Mouse (Mus musculus): ENCODE measurements around the gene Stk10. TPM values are rescaled to one million over a fixed set of nuclear protein-coding genes. Genes with fewer than 3 reads are reported as not detected.

Gene Stk10
- polyA plus RNA-seq, 1 experiment: 82.8 TPM

- WGBS: 86% methylated on average over 12 of the region's 12 CpGs
- Histone ChIP-seq H3K4me1 (ENCODE audit: control insufficient read depth, insufficient read depth, insufficient read length) (peaks cover 8% of the 10 kb centered on the region; the same call in 1 of the 2 replicates), H3K27ac (ENCODE audit: insufficient read depth, low read length) (no peak overlapping the region), H3K36me3 (ENCODE audit: control insufficient read depth, insufficient read depth, low read length) (peaks cover 65% of the 10 kb centered on the region), H3K27me3 (ENCODE audit: control insufficient read depth, insufficient read depth, low read length) (no peaks in the 10 kb centered on the region), H3K4me3 (ENCODE audit: extremely low read depth, insufficient read depth, insufficient read length) (no peak overlapping the region)
- peak in 1 of 2 experiments; percentile 49 for DNase-seq (ENCODE audit: low read depth in 1 of 2, low spot score in 2 of 2)
- peak; percentile 37; the same call in 1 of the 2 replicates for TF ChIP-seq CTCF (IDR thresholded peaks at IDR 0.05; ENCODE audit: extremely low read depth, insufficient read depth, insufficient read length, insufficient replicate concordance)
- TF ChIP-seq POLR2A (IDR thresholded peaks at IDR 0.05; ENCODE audit: low read depth, low read length): no peak
Measured at GRCm38 (mm10) chr11:32591921-32592850, 59.1 kb downstream of the Stk10 start.

DNA sequence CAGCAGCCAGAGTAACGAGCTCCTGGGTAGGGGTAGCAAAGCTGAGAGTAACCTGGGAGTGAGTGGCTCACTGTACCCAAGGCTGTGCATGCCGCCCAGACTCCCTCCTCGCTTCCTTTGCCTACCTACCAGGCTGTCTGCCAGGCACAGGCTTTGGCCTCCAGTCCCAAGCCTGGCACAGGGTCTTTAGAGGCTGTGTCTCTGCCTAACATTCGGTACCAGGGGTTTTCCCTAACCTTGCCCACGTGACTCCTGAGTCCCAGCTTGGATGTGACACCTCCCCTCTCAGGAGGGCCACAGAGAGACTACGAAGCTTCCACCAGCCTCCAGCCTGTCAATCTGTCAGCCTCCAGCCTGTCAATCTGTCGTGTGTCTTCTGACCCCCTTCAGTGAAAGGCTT lies 60.0 kb downstream of the Stk10 start:
- no peak for DNase-seq (ENCODE audit: low read depth in 1 of 2, low spot score in 2 of 2)
- H3K4me1 ChIP-seq (ENCODE audit: control insufficient read depth, insufficient read depth, insufficient read length): peaks cover 3% of the 10 kb centered on the region; the same call in 1 of the 2 replicates
- H3K27ac ChIP-seq (ENCODE audit: insufficient read depth, low read length): no peak overlapping the region
- no peaks in the 10 kb centered on the region for H3K27me3 ChIP-seq (ENCODE audit: control insufficient read depth, insufficient read depth, low read length)
- TF ChIP-seq POLR2A (IDR thresholded peaks at IDR 0.05; ENCODE audit: low read depth, low read length): no peak
- no peak for TF ChIP-seq CTCF (IDR thresholded peaks at IDR 0.05; ENCODE audit: extremely low read depth, insufficient read depth, insufficient read length, insufficient replicate concordance)
- 91% methylated on average over 7 of the region's 7 CpGs for WGBS
- no peak overlapping the region for H3K4me3 ChIP-seq (ENCODE audit: extremely low read depth, insufficient read depth, insufficient read length)
- H3K36me3 ChIP-seq (ENCODE audit: control insufficient read depth, insufficient read depth, low read length): peaks cover 71% of the 10 kb centered on the region

DNA sequence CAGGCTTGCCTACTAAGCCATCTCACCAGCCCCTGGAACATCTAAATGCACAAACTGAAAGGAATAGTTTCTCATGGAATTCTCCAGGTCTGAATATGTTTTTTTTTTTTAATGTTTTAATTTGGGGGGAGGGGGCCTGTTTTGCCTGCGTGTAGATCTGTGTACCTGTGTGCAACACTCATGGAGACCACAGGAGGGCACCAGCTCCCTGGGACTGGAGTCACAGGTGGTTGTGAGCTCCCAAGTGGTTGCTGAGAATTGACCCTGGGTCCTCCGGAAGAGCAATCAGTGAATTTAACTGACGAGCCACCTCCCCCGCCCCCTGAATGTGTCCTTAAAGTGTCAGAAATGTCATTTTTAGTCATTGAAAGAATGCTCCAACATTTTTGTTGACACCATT lies 61.0 kb downstream of the Stk10 start:
- Histone ChIP-seq H3K4me1 (ENCODE audit: control insufficient read depth, insufficient read depth, insufficient read length) (no peaks in the 10 kb centered on the region), H3K4me3 (ENCODE audit: extremely low read depth, insufficient read depth, insufficient read length) (no peak overlapping the region), H3K27ac (ENCODE audit: insufficient read depth, low read length) (no peak overlapping the region), H3K36me3 (ENCODE audit: control insufficient read depth, insufficient read depth, low read length) (peaks cover 77% of the 10 kb centered on the region), H3K27me3 (ENCODE audit: control insufficient read depth, insufficient read depth, low read length) (no peaks in the 10 kb centered on the region)
- TF ChIP-seq POLR2A (IDR thresholded peaks at IDR 0.05; ENCODE audit: low read depth, low read length): no peak
- TF ChIP-seq CTCF (IDR thresholded peaks at IDR 0.05; ENCODE audit: extremely low read depth, insufficient read depth, insufficient read length, insufficient replicate concordance): peak; percentile 27; the same call in 1 of the 2 replicates
- DNase-seq (ENCODE audit: low read depth in 1 of 2, low spot score in 2 of 2): no peak
- WGBS: 95% methylated on average over 4 of the region's 4 CpGs

DNA sequence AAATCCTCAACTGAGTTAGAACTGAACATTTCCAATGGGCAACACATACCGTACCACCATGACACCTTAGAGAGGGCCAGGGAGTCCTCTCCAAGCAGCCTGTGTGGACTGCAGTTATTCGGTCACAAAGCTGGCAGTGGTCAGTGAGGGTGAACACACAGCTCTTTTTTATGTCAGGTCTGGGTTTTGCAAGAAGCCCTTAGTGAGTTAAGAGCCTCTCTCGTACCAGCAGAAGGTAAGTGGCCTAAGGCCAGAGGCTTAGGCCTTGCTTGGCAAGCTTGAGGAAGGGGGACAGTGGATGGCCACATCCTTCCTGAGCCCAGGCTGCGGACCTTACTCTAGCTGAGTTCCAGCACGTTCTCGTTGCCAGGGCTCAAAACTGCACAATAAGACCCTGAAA lies 67.3 kb downstream of the Stk10 start:
- TF ChIP-seq POLR2A (IDR thresholded peaks at IDR 0.05; ENCODE audit: low read depth, low read length): no peak
- no peak for TF ChIP-seq CTCF (IDR thresholded peaks at IDR 0.05; ENCODE audit: extremely low read depth, insufficient read depth, insufficient read length, insufficient replicate concordance)
- no peak for DNase-seq (ENCODE audit: low read depth in 1 of 2, low spot score in 2 of 2)
- Histone ChIP-seq H3K4me1 (ENCODE audit: control insufficient read depth, insufficient read depth, insufficient read length) (no peaks in the 10 kb centered on the region), H3K27ac (ENCODE audit: insufficient read depth, low read length) (no peak overlapping the region), H3K4me3 (ENCODE audit: extremely low read depth, insufficient read depth, insufficient read length) (no peak overlapping the region), H3K36me3 (ENCODE audit: control insufficient read depth, insufficient read depth, low read length) (peaks cover 74% of the 10 kb centered on the region), H3K27me3 (ENCODE audit: control insufficient read depth, insufficient read depth, low read length) (no peaks in the 10 kb centered on the region)
- 97% methylated on average over 6 of the region's 6 CpGs for WGBS

- Histone ChIP-seq H3K27ac (ENCODE audit: insufficient read depth, low read length) (peak overlapping the region; percentile 48; the same call in 1 of the 2 replicates), H3K27me3 (ENCODE audit: control insufficient read depth, insufficient read depth, low read length) (no peaks in the 10 kb centered on the region), H3K4me1 (ENCODE audit: control insufficient read depth, insufficient read depth, insufficient read length) (no peaks in the 10 kb centered on the region), H3K36me3 (ENCODE audit: control insufficient read depth, insufficient read depth, low read length) (peaks cover 67% of the 10 kb centered on the region), H3K4me3 (ENCODE audit: extremely low read depth, insufficient read depth, insufficient read length) (no peak overlapping the region)
- no peak for DNase-seq (ENCODE audit: low read depth in 1 of 2, low spot score in 2 of 2)
- TF ChIP-seq POLR2A (IDR thresholded peaks at IDR 0.05; ENCODE audit: low read depth, low read length): no peak
- no peak for TF ChIP-seq CTCF (IDR thresholded peaks at IDR 0.05; ENCODE audit: extremely low read depth, insufficient read depth, insufficient read length, insufficient replicate concordance)
- WGBS: 84% methylated on average over 12 of the region's 12 CpGs
Measured at GRCm38 (mm10) chr11:32601528-32602323, 68.6 kb downstream of the Stk10 start.

DNA sequence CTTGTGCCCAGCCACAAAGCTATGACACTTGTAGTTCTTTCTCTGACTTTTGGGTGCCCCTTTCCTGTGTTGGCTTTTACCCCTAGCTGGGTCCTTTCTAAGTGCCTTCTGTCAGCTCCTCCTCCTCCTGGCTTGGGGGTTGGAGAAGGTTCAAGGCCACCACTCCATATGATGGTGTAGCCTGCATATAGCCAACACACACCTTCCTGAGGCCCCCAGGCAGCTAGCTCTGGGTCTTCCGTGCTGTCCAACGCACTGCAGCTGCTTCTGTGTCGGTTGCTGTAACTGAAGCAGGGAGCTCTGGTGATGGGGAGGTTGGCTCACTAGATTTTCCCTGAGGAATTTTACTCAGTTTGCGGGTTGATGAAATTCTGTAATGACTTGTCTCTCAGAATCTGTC lies 71.6 kb downstream of the Stk10 start:
- DNase-seq (ENCODE audit: low read depth in 1 of 2, low spot score in 2 of 2): no peak
- Histone ChIP-seq H3K4me1 (ENCODE audit: control insufficient read depth, insufficient read depth, insufficient read length) (peaks cover 7% of the 10 kb centered on the region; the same call in 1 of the 2 replicates), H3K4me3 (ENCODE audit: extremely low read depth, insufficient read depth, insufficient read length) (no peak overlapping the region), H3K27me3 (ENCODE audit: control insufficient read depth, insufficient read depth, low read length) (no peaks in the 10 kb centered on the region), H3K36me3 (ENCODE audit: control insufficient read depth, insufficient read depth, low read length) (peaks cover 46% of the 10 kb centered on the region), H3K27ac (ENCODE audit: insufficient read depth, low read length) (no peak overlapping the region)
- WGBS: 90% methylated on average over 4 of the region's 4 CpGs
- no peak for TF ChIP-seq POLR2A (IDR thresholded peaks at IDR 0.05; ENCODE audit: low read depth, low read length)
- TF ChIP-seq CTCF (IDR thresholded peaks at IDR 0.05; ENCODE audit: extremely low read depth, insufficient read depth, insufficient read length, insufficient replicate concordance): no peak
